Mouse (Mus musculus) limb, embryonic 14.5 days (tissue): ENCODE results near the gene Gaa. TPM values are rescaled to one million over a fixed set of nuclear protein-coding genes. Genes with fewer than 3 reads are reported as not detected.

ENCODE experiments used
- ATAC-seq: fragments of 200-750 bp; cut with Nextera tagmentation; 2 replicates; pipeline ENCODE4 v1.8.0; 2017; ENCODE audit warnings: low read depth, moderate number of reproducible peaks, moderate TSS enrichment; ENCODE audit not compliant: low FRiP score
- DNase-seq: peaks from one replicate; pipeline ENCODE4 v3.0.0-alpha.2; 2015; ENCODE audit warnings: low spot score
- H3K27ac ChIP-seq: fragments of 300-500 bp; sonication (generic); replicated peaks from 2 replicates; pipeline ENCODE4 v1.5.1; 2014; ENCODE audit warnings: low read depth, mild to moderate bottlenecking, low read length, moderate library complexity, mixed read lengths
- H3K27me3 ChIP-seq: fragments of 300-500 bp; sonication (generic); 2 replicates; pipeline ENCODE4 v1.6.1; 2014; ENCODE audit warnings: low read length, mixed read lengths; ENCODE audit not compliant: control insufficient read depth, insufficient read depth
- H3K36me3 ChIP-seq: fragments of 300-500 bp; sonication (generic); 2 replicates; pipeline ENCODE4 v1.6.1; 2014; ENCODE audit warnings: mild to moderate bottlenecking, low read length, moderate library complexity, mixed read lengths; ENCODE audit not compliant: control insufficient read depth, insufficient read depth
- H3K4me1 ChIP-seq: fragments of 300-500 bp; sonication (generic); 2 replicates; pipeline ENCODE4 v1.6.1; 2014; ENCODE audit warnings: antibody characterized with exemption, low read length, mixed read lengths; ENCODE audit not compliant: control insufficient read depth, insufficient read depth
- H3K4me2 ChIP-seq: fragments of 300-500 bp; sonication (generic); replicated peaks from 2 replicates; pipeline ENCODE4 v1.6.1; 2014; ENCODE audit warnings: low read depth, mild to moderate bottlenecking, low read length, moderate library complexity; ENCODE audit not compliant: severe bottlenecking
- H3K4me3 ChIP-seq: fragments of 300-500 bp; sonication (generic); replicated peaks from 2 replicates; pipeline ENCODE4 v1.5.1; 2014; ENCODE audit warnings: low read length
- H3K9ac ChIP-seq: fragments of 300-500 bp; sonication (generic); 2 replicates; pipeline ENCODE4 v1.6.1; 2014; ENCODE audit warnings: mild to moderate bottlenecking, low read depth, low read length, moderate library complexity; ENCODE audit not compliant: severe bottlenecking
- H3K9me3 ChIP-seq: fragments of 300-500 bp; sonication (generic); 2 replicates; pipeline ENCODE4 v1.6.1; 2016; ENCODE audit warnings: low read length; ENCODE audit not compliant: control insufficient read depth
- POLR2A ChIP-seq: fragments of 200-500 bp; IDR thresholded peaks from 2 replicates; pipeline ENCODE4 v1.8.0; 2012; ENCODE audit warnings: inconsistent platforms, mild to moderate bottlenecking, moderate library complexity, borderline replicate concordance; ENCODE audit not compliant: insufficient read depth, insufficient read length; ENCODE audit errors: extremely low read depth
- WGBS: fragments of 180-500 bp; shearing (Covaris S2); extraction: QIAGEN DNeasy Blood & Tissue Kit; methylation state at CpG from one replicate; pipeline ENCODE4 v1.1.7; 2014; 5-methylcytosine and 5-hydroxymethylcytosine counted together
- polyA plus RNA-seq, 2 experiments: library from polyadenylated mRNA; depleted of rRNA in 1 of 2; stranded (reverse) in 1 of 2; unstranded in 1 of 2; fragments of >200 nt; fragmentation: Nextera tagmentation in 1 of 2; extraction: Ambion mirVana in 1 of 2; gene quantifications; 2 replicates each; pipeline versions ENCODE4 v1.2.1 to v1.2.3; 2012 to 2014

The Gaa gene
- polyA plus RNA-seq, 2 experiments: 74.5 to 136 TPM

DNA sequence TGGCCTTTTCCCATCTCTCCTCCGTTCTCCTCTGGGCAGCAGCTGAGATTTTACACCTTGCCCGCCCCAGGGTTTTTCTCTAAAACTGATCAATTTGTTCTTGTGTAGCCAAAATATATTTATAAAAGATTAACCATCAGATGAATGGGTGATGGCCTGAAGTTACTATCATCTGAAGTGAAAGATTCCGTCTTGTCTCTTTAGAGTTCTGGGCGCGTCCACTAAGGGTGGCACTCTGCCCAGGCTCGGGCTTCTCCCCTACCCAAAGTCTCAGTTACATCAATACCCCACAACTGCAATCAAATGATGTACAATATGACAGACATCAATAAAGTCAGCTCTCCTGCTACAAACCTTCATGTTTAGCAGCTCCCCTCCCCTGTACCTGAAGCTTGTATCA, 42.8 kb upstream of the Gaa start:
- ATAC-seq (no peak), DNase-seq (no peak)
- Histone ChIP-seq H3K27me3 (no peaks in the 10 kb centered on the region), H3K9ac (no peak overlapping the region), H3K4me3 (no peak overlapping the region), H3K9me3 (no peaks in the 10 kb centered on the region), H3K4me2 (no peak overlapping the region), H3K4me1 (peaks cover 43% of the 10 kb centered on the region), H3K27ac (no peak overlapping the region), H3K36me3 (0 out of 2 replicates have a peak, but pooled peaks cover 2% of the 10 kb centered on the region)
- TF ChIP-seq POLR2A: no peak
- 98% methylated on average over 6 of the region's 6 CpGs for WGBS

- H3K27ac ChIP-seq: no peak overlapping the region
- no peaks in the 10 kb centered on the region for H3K9me3 ChIP-seq
- no peak for ATAC-seq
- no peaks in the 10 kb centered on the region for H3K27me3 ChIP-seq
- WGBS: 56% methylated on average over 9 of the region's 9 CpGs
- peaks cover 37% of the 10 kb centered on the region for H3K4me1 ChIP-seq
- no peak overlapping the region for H3K4me3 ChIP-seq
- H3K9ac ChIP-seq: no peak overlapping the region
- TF ChIP-seq POLR2A: no peak
- H3K36me3 ChIP-seq: 0 out of 2 replicates have a peak, but pooled peaks cover 2% of the 10 kb centered on the region
- no peak overlapping the region for H3K4me2 ChIP-seq
- DNase-seq: no peak
Measured at GRCm38 (mm10) chr11:119225634-119226033, 42.1 kb upstream of the Gaa start.

GRCm38 (mm10) chr11:119227591-119227990, 40.1 kb upstream of the Gaa start:
- DNase-seq (no peak), ATAC-seq (no peak)
- Histone ChIP-seq H3K36me3 (no peaks in the 10 kb centered on the region), H3K27me3 (no peaks in the 10 kb centered on the region), H3K9ac (peak overlapping the region; percentile 81), H3K4me2 (peak overlapping the region; percentile 99), H3K4me3 (peak overlapping the region; percentile 75), H3K27ac (no peak overlapping the region; the same call in 1 of the 2 replicates), H3K4me1 (peaks cover 33% of the 10 kb centered on the region), H3K9me3 (no peaks in the 10 kb centered on the region)
- TF ChIP-seq POLR2A: no peak
- 2% methylated on average over 12 of the region's 12 CpGs for WGBS

- Histone ChIP-seq H3K9me3 (no peaks in the 10 kb centered on the region), H3K9ac (peak within 1 kb of the TSS; percentile 81), H3K4me3 (peak within 1 kb of the TSS; percentile 75), H3K27ac (peak within 1 kb of the TSS; percentile 72), H3K4me2 (peak within 1 kb of the TSS; percentile 99), H3K4me1 (peaks cover 33% of the 10 kb centered on the region), H3K27me3 (no peaks in the 10 kb centered on the region), H3K36me3 (no peaks in the 10 kb centered on the region)
- DNase-seq (peak; percentile 79), ATAC-seq (peak; percentile 88)
- 0 out of 2 replicates have a peak, but pooled peaks have one; percentile 50 for TF ChIP-seq POLR2A
- 2% methylated on average over 57 of the region's 66 CpGs for WGBS
Measured at GRCm38 (mm10) chr11:119228091-119228781, 39.5 kb upstream of the Gaa start, which contains the start of the genes Tbc1d16 and Ccdc40. Gene Tbc1d16 (minus strand): TSS chr11:119228499. Gene Ccdc40 (plus strand): TSS chr11:119228572.

DNA sequence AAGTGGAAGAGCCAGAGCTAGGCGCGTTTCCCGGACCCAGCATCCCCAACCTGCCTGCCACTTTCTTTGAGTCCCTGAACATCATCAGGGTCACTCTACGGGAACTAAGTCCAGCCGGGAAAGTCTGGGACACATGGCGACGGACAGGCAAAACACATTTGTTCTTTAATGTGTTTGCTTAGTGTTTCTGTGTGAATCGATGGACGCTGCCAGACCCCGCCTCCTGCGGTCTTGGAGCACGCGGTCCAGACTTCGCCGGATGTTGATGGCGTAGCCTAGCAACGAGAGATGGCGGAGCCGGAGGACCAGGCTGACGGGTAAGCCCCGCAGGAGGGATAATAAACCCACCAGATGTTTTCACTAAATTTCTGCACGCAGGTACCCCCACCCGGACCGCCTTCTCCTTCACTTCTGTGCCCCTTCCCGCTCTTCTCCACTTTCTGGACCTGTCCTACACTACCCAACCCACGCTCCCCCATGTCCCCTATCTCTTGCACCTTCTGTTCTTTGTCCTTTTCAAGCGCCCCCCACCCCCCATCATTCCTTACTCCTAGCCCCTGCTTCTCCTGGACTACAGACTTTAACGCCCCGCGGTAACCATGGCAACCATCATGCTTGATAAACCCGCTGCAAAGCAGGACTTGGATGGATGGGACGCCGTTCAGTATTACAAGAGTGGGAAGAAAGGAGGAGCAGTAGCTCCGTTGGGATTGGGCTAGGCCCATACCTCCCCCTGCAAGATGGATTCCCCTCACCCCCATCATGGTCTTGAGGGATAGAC, 38.7 kb upstream of the Gaa start:
- H3K4me2 ChIP-seq: peak overlapping the region; percentile 99
- peak overlapping the region; percentile 81 for H3K9ac ChIP-seq
- no peak for TF ChIP-seq POLR2A
- peak overlapping the region; percentile 72 for H3K27ac ChIP-seq
- no peaks in the 10 kb centered on the region for H3K27me3 ChIP-seq
- ATAC-seq (peak; percentile 89), DNase-seq (peak; percentile 85)
- WGBS: 2% methylated on average over 31 of the region's 34 CpGs
- H3K4me3 ChIP-seq: peak overlapping the region; percentile 75
- H3K36me3 ChIP-seq: no peaks in the 10 kb centered on the region
- no peaks in the 10 kb centered on the region for H3K9me3 ChIP-seq
- peaks cover 30% of the 10 kb centered on the region for H3K4me1 ChIP-seq
